Mouse (Mus musculus) c-Kit-positive CD71-positive TER-119-positive erythroid progenitor cells, embryonic 14.5 days (primary cell): ENCODE data around the gene Gm16434.
"Not testable (repeated sequence)": the region's sequence is repeated elsewhere in the genome, so short reads cannot be mapped to it uniquely, and the experiment has no call there.

Experiments used
- DNase-seq: peaks from one replicate; pipeline ENCODE4 v3.0.0-alpha.2; 2013; ENCODE audit warnings: low spot score

The Gm16434 gene

DNA sequence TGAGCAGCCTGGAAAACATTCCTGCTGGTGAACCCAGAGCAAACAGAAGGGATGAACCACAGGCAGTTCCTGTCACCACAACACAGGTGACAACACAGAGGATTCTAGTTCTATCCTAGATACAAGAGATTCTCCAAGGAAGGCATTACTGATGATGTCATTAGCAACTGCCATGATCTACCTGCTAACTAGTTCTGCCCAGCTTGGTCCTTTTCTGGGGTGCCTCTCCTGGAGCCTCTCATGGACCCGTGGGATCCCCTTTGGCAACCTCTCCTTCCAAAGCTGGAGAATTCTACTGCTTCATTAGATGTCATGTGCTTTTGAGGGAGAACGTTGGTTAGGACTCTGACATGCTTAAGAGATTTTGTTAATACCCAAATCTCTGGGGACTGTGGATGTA is at the start of gene Gm16434:
Gene Gm16434 (minus strand): TSS at position 101 of the 400 bp plus-strand sequence.
- not testable (repeated sequence) for DNase-seq

DNA sequence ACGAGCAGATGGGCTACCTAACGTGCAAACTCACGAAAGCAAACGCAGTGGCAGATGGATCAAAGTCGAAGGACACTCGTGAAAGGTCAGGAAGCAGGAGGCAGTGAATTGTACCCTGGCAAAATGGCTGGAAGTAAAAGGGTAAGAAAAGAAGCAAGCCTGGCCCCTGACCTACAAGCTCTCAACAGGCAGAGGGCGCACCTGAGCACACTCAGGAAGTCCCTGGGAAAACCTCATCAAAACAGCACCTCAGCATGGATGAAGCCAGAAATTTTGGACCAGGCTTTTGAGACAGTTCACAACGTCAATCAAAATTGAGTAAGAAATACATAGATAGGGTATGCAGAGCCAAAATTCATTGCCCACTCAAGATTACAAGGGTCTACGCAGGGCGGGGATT is 49.2 kb upstream of the Gm16434 start:
- DNase-seq, result not testable (repeated sequence)

DNA sequence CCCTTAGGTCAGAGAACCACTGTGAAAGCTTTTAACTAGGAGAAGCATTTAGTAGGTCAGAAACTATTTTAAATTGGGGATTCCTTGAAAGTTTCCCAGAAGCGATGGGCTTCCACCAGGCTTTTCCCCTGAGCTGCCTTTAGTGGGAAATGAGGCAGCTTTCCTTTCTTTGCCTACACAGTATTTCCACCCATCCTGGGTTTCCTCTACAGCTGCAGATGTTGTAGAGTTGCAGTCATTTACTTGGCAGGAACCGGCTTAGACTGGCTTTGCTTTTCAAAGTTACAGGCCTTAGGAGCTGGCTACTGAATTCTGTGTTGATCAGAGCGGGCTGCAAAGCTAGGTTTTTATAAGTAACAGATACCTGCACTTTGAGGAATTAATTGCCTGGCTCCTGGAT is 5.7 kb upstream of the Gm16434 start:
- not testable (repeated sequence) for DNase-seq

DNA sequence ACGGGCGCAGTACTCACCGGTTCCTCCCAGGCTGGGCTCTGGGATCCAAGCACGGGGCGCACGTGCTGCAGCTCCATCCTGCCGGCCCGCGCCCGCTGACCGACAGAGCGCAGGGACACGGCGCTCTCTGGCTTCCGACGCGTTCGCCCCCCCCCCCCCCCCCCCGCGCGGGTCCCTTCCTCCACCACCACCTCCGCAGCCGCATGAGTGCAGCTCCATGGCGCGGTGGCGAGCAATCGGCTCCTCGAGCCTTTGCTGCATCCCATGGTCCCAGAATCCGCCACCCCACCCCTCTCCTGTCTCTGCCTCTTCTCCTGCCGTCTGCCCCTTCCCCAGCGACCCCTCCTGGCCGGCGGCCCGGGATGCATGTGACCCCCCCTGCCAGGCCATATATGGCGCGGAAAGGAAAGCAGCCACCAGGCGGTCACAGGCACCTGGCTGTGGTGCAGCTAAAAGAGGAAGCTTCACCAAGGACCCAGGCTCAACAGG is 19.8 kb downstream of the Gm16434 start, which contains the start of gene Gm3512:
Gene Gm3512 (minus strand): TSS at position 51 of the 489 bp plus-strand sequence.
- not testable (repeated sequence) for DNase-seq
